Mouse (Mus musculus) cerebral cortex, adult 2 months (tissue): ENCODE measurements around the gene Ssh2.

Source experiments
- WGBS: fragments of 180-500 bp; shearing (Covaris S2); methylation state at CpG from one replicate; pipeline ENCODE4 v1.1.7; 2018; 5-methylcytosine and 5-hydroxymethylcytosine counted together

Gene Ssh2

DNA sequence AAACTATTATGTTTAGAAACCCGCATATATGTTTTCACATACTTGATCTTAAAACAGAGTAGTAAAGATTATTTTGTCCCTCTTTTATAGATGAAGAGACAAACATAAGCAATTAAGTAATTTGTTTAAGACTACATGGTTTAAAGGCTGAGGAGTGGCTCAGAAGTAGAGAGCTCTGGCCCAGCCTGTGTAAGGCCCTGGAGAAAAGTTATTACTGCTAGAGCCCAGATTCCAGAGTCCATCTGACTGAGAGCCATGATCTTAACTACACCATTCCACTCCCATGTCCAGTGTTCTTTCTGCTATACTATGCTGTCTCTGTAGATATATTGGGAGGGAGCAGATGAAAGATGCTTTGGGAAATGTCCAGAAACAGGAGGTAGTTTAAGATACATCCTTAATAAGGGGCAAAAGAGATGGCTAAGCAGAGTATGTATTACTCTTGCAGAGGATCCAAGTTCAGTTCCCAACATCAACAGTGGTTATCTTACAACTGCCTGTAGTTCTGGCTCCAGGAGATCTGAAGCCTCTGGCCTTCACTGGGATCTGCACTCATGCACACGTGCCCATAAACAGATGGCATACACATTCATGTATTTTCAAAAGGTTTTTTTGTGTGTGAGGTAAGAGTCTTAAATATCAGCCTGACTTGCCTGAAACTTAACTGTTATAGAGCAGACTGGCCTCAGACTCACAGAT is 198.2 kb downstream of the Ssh2 start:
- 74% methylated on average over 2 of the region's 2 CpGs for WGBS

DNA sequence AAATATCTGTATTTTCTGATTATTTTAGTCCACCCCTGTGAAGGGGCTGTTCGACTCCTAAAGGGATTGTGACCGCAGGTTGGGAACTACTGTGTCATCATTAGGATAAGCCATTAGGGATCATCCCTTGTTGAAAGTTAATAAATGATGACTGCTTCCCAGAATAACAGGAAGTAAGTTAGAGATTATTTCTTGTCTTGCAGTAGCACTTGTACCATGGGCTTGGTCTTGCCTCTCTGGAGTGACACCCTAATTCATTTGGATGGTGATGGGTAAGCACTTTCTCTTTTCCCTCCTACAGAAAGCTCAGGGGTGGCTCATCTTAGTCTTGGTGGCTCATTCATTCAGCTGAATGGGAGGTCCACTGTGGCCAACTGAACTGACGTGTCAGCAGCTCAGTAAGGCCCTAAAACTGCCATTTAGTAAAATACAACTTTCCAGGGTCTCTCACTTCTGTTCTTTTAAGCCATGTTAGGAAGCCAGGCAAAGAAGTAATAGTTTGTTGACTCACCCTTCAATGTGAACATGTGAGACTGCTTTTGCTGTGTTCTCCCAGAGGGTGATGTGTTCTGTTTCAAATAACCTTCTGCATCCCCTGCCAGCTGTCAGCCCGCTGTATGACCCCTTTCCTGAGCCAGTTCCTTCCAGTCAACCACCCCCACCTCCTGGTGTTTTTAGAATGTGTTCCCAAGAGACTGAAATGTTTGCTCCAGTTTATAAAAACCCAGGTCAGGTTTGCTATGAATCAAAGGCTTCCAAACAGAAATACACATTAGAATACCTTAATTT is 200.3 kb downstream of the Ssh2 start:
- WGBS: 78% methylated on average over 4 of the region's 4 CpGs

DNA sequence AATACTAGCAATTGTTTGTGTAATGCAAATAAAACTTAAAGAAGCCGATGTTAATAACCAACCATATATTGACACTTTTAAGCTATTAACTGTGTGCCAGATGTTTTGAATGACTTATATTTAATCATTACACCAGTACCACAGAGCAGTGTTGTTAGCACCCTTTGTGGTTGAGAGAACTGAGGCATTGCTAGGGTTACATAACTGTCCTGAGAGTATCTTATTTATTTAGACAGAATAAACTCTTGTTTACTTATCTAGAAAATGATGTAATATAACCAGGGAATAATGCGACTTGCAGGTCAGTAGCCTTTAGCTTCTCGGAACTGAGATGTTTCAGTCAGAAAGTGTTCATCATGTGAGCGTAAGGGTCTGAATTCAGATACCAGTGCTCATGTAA is 201.9 kb downstream of the Ssh2 start:
- WGBS: 89% methylated on average over 4 of the region's 4 CpGs

DNA sequence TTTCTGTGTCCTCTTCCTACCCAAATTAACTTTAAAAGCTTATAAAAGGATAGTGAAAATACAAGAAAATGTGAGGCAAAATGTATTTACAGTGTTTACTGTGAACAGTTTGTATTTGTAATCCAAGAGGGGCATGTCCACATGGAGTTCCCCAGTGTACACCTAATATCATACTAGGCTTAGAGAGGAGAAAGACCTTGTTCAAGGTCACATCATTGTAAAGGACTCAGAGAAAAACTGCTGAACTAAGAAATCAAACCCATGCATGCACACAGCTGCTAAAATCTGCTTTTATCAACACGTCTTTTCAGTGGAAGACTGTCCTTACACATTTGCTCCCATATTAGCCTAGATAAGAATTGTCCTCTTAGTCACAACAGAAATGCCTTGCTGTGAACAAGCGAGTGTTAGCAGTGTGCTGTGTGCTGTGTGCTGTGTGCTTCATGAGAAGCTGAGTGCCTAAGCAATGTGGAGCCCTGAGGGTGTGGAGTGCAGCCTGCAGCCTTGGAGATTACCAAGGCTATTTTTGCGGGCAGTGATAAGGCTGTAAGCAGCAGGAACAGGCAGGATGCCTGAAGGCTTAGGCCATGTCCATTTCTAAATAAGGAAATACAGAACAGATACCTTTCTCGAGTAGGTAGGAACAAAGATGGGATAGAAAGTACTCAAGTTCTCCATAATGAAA is 207.2 kb downstream of the Ssh2 start:
- whole genome bisulfite sequencing: 61% methylated on average over 4 of the region's 4 CpGs

- WGBS: 31% methylated on average over 1 of the region's 1 CpGs
Measured at GRCm38 (mm10) chr11:77428446-77428845, 212.4 kb downstream of the Ssh2 start.

DNA sequence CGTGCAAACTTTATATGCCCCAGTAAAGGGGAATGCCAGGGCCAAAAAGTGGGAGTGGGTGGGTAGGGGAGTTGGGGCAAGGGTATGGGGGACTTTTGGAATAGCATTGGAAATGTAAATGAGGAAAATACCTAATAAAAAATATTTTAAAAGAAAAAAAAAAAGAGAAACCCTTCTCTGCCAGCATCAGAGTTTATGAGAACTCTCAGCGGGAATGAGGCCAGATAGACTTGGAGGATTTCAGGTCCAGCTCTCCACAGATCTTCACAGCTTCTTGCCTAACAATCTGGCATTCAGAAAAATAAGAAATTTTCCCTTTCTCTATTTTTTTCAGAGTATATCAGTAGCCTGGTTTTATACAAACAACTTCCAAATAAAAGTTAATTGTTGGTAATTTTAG is 220.9 kb downstream of the Ssh2 start:
- 68% methylated on average over 2 of the region's 2 CpGs for WGBS

DNA sequence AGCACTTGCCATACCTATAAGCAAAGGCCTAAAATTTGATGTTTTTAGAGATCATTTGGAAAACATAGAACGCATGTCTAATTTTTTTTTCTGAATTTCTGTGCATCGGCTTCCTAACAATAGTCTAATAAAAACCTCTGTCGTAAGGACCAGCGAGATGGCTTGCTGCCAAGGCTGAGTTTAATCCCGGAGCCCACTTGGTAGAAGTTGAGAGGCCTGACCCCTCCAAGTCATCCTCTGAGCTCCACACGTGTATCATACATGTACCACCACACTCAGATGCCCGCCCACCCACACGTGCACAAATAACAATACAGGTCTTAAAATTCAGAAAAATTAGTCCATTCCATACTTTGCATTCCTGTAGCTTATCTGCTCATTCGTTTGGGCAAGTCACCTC is 224.0 kb downstream of the Ssh2 start:
- 83% methylated on average over 9 of the region's 9 CpGs for WGBS

DNA sequence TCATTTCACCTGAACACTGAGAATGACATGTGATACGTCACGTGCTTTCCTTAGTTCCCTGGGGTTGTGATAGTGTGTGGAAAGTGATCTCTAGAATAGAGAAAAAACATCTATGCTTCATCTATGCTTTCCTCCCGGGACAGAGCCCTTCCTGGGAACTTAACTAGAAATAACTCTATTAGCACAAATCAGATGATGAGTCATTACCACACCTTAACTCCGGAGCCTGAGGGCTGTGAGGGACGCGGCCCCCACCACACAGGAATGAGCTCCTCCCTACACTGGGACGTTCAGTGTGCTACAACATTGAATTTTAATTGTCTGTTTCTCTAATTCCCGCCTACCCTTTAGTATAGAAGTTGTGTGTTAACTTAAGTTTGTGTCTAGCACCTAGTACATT is 224.9 kb downstream of the Ssh2 start:
- WGBS: 74% methylated on average over 8 of the region's 8 CpGs

GRCm38 (mm10) chr11:77442186-77443170 is 226.4 kb downstream of the Ssh2 start:
- WGBS: 30% methylated on average over 7 of the region's 7 CpGs

DNA sequence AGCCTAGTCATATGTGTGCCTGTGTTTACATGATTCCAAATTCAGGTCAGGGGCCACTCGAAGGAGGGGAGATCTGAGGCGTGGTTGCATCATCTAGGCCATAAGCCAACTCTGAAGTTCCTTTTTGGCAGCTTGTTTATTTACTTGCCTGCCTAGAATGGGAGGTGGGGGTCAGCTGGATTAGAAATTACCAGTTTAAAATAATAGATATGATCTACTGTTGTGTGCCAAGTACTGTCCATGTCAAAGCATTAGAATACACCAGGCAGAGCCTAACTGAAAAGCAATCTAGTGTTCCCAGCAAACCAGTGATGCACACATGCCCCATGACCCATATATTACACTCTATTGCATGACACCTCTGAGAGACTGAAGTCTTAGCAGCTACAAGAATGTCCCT is 228.9 kb downstream of the Ssh2 start:
- WGBS: 46% methylated on average over 2 of the region's 2 CpGs

DNA sequence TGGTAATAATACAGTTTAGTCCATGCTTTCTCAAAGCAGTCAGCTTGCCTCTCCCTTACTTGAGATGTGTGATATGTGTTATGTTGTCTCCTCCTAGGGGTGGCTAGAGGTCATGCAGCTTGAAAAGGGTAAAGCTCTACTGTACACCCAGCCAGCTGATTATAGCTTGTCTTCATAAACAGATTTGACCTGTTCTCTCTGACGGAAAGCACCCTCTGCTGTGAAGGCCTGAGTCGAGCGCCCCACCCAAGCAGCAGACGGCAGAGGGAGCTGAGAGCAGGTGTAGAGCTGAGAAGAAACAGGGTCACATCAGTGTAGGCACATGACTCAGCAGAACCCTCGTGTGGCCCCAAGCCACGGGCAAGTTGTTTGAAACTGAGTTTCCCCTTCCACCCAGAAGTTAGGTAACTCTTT is 230.5 kb downstream of the Ssh2 start:
- WGBS: 30% methylated on average over 6 of the region's 6 CpGs

GRCm38 (mm10) chr11:77449224-77449623 is 233.1 kb downstream of the Ssh2 start:
- 75% methylated on average over 7 of the region's 7 CpGs for WGBS

GRCm38 (mm10) chr11:77451670-77452069 is 235.6 kb downstream of the Ssh2 start:
- 92% methylated on average over 2 of the region's 2 CpGs for WGBS

GRCm38 (mm10) chr11:77453388-77453787 is 237.3 kb downstream of the Ssh2 start:
- 80% methylated on average over 2 of the region's 2 CpGs for WGBS

DNA sequence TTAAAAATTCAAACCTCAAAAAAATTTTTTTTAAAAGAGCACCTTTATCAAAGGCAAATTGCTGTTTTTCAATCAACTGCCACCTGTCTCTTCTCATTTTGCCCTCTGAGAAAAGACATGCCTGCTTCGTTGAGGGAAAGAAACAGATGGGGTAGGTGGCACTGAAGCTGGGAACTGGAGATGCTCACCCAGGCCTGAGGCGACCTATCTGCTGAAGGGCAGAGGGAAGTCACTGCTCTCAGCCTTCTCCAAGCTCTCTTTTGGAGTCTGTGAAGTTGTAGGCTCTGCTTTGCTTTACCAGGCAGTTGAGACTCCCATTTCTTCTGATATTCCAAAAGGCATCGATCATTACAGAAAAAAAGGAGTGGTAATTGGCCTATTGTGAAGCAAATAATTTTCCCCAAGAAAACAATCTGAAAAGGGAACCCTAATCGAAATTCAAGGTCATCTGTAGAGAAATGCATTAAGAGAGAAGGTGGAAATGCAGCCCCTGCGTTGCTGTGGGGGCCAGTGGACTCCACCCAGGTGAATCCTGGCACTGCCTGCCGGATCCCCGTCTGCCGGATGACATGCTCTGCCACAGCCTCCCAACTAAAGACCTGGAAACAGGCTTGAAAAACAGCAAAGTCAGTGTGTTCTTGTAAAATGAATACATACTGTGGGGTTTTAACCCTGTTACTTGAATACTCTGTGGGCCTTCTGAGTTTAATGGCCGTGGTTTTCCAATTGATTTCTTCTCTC is 239.9 kb downstream of the Ssh2 start:
- WGBS: 78% methylated on average over 9 of the region's 9 CpGs

GRCm38 (mm10) chr11:77456866-77457265 is 240.8 kb downstream of the Ssh2 start:
- WGBS: 39% methylated on average over 6 of the region's 6 CpGs

DNA sequence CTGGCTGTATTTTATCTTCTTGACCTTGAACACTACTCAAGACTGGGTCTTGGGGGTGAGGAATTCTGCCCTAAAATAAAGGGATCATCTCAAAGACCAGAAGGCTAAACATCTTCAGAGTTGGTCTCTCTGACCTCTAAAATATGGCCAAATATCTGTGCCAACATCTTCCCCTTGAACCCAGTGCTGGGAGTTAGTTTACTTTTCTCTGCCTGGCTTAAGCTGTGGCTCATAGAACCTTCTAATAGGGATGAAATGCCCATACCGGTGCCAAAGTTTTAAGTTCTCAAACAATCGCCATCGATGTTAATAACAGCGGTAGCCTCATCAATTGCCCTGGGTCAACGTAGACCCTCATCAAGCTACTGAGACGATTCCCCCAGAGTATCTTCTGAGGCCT is 245.8 kb downstream of the Ssh2 start:
- 4% methylated on average over 6 of the region's 6 CpGs for WGBS

- 2% methylated on average over 73 of the region's 73 CpGs for WGBS
Measured at GRCm38 (mm10) chr11:77462283-77463100, 246.4 kb downstream of the Ssh2 start, which contains the start of gene Coro6. Gene Coro6, plus strand, starts transcription at chr11:77462411.

GRCm38 (mm10) chr11:77463101-77463445 is 247.0 kb downstream of the Ssh2 start:
- 36% methylated on average over 8 of the region's 8 CpGs for WGBS

DNA sequence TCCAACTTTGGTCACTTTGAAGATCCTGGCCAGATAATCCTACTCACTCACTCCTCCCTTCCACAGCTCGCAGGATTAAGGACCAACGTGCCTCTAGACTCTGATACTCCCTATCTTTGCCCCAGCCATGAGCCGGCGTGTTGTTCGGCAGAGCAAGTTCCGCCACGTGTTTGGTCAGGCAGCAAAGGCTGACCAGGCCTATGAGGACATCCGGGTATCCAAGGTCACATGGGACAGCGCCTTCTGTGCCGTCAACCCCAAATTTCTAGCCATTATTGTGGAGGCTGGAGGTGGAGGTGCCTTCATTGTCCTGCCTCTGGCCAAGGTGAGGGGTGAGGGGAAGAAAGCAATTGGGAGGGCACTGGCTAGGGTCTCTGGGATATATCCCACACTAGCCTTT is 247.7 kb downstream of the Ssh2 start:
- 88% methylated on average over 10 of the region's 10 CpGs for WGBS
